In genomic region chr1:156657523-156657922, GRCm38 (mm10) we compare ENCODE assay signal across 13 mouse cellular contexts. TPM values are rescaled to one million over a fixed set of nuclear protein-coding genes. Genes with fewer than 3 reads are reported as not detected.
DNase-seq lines count a peak whose midpoint lies in the region; ATAC-seq and TF ChIP-seq lines count a peak whose summit lies in the region.
"Had no signal": no experiment of that assay in that cellular context is flagged by ENCODE, and none has a peak within 500 bp of the region (broad histone marks: within the 10 kb centered on the region; RNA-seq: fewer than 3 reads in every experiment).

No protein-coding gene starts in this region.

- no peak for ATAC-seq in forebrain, postnatal 0 days
- no peak for ATAC-seq in midbrain, postnatal 0 days (ENCODE audit: low FRiP score)
- no peak for ATAC-seq in midbrain, embryonic 14.5 days (ENCODE audit: low FRiP score, low TSS enrichment)
- ATAC-seq in liver, embryonic 13.5 days (ENCODE audit: low read depth): peak; percentile 71

- DNase-seq in forebrain, postnatal 0 days: no peak
- DNase-seq in forebrain, embryonic 10.5 days (ENCODE audit: extremely low spot score, low spot score): no peak
- DNase-seq in midbrain, postnatal 0 days (ENCODE audit: low spot score): no peak
- DNase-seq in midbrain, embryonic 14.5 days: no peak
- DNase-seq in liver, embryonic 13.5 days: no peak
- DNase-seq in heart, postnatal 4 days: no peak
- no peak for DNase-seq in thymus, postnatal 4 days
- DNase-seq in heart, postnatal 25 days (ENCODE audit: low spot score): no peak
- DNase-seq: cerebellum, adult 11-12 months; lung, postnatal 14 days; thymus, postnatal 14 days had no signal

- H3K9ac ChIP-seq in forebrain, postnatal 0 days: no peak overlapping the region
- no peak overlapping the region for H3K9ac ChIP-seq in midbrain, postnatal 0 days (replicated peaks; ENCODE audit: low read length, poor library complexity, severe bottlenecking)
- no peak overlapping the region for H3K9ac ChIP-seq in midbrain, embryonic 14.5 days (replicated peaks; ENCODE audit: low read length)
- H3K9ac ChIP-seq in liver, embryonic 13.5 days: no peak overlapping the region
- H3K9ac ChIP-seq: heart, embryonic 13.5 days; limb, embryonic 12.5 days had no signal

- H3K4me3 ChIP-seq in forebrain, postnatal 0 days (ENCODE audit: low read depth, low read length): no peak overlapping the region
- H3K4me3 ChIP-seq in forebrain, embryonic 10.5 days: no peak overlapping the region
- no peak overlapping the region for H3K4me3 ChIP-seq in midbrain, postnatal 0 days (ENCODE audit: low read depth, low read length)
- no peak overlapping the region for H3K4me3 ChIP-seq in midbrain, embryonic 14.5 days (replicated peaks; ENCODE audit: low read depth, low read length)
- H3K4me3 ChIP-seq in liver, embryonic 13.5 days (replicated peaks): no peak overlapping the region
- H3K4me3 ChIP-seq: heart, embryonic 13.5 days; limb, embryonic 12.5 days had no signal

- peak; percentile 18; the same call in 1 of the 2 replicates for TF ChIP-seq CTCF in forebrain, postnatal 0 days (IDR thresholded peaks at IDR 0.05; ENCODE audit: low read depth)
- peak; percentile 13; the same call in 1 of the 2 replicates for TF ChIP-seq CTCF in midbrain, postnatal 0 days (IDR thresholded peaks at IDR 0.05)

- H3K36me3 ChIP-seq in forebrain, postnatal 0 days (ENCODE audit: insufficient read depth): no peaks in the 10 kb centered on the region; the same call in 1 of the 2 replicates
- peaks cover 19% of the 10 kb centered on the region for H3K36me3 ChIP-seq in forebrain, embryonic 10.5 days (replicated peaks)
- 0 out of 2 replicates have a peak, but pooled peaks cover 3% of the 10 kb centered on the region for H3K36me3 ChIP-seq in midbrain, postnatal 0 days (ENCODE audit: insufficient read depth, low read length)
- H3K36me3 ChIP-seq in midbrain, embryonic 14.5 days (ENCODE audit: control insufficient read depth, insufficient read depth, low read length): 0 out of 2 replicates have a peak, but pooled peaks cover 12% of the 10 kb centered on the region
- H3K36me3 ChIP-seq in liver, embryonic 13.5 days: no peaks in the 10 kb centered on the region
- H3K36me3 ChIP-seq: limb, embryonic 12.5 days had no signal

- no peaks in the 10 kb centered on the region for H3K27me3 ChIP-seq in forebrain, postnatal 0 days (ENCODE audit: insufficient read depth, low read length)
- no peaks in the 10 kb centered on the region for H3K27me3 ChIP-seq in forebrain, embryonic 10.5 days (ENCODE audit: poor library complexity, severe bottlenecking)
- no peaks in the 10 kb centered on the region for H3K27me3 ChIP-seq in midbrain, postnatal 0 days (ENCODE audit: insufficient read depth, low read length)
- H3K27me3 ChIP-seq in midbrain, embryonic 14.5 days (ENCODE audit: control insufficient read depth, insufficient read depth, low read length): no peaks in the 10 kb centered on the region
- H3K27me3 ChIP-seq in liver, embryonic 13.5 days: no peaks in the 10 kb centered on the region
- H3K27me3 ChIP-seq: heart, embryonic 13.5 days; limb, embryonic 12.5 days had no signal

- H3K4me1 ChIP-seq in forebrain, postnatal 0 days (ENCODE audit: insufficient read depth): no peaks in the 10 kb centered on the region
- H3K4me1 ChIP-seq in forebrain, embryonic 10.5 days: peaks cover 7% of the 10 kb centered on the region
- H3K4me1 ChIP-seq in midbrain, postnatal 0 days (ENCODE audit: insufficient read depth, low read length): no peaks in the 10 kb centered on the region
- no peaks in the 10 kb centered on the region for H3K4me1 ChIP-seq in midbrain, embryonic 14.5 days (ENCODE audit: control insufficient read depth, insufficient read depth, low read length)
- H3K4me1 ChIP-seq in liver, embryonic 13.5 days (replicated peaks): peaks cover 9% of the 10 kb centered on the region; the same call in 1 of the 2 replicates

- H3K9me3 ChIP-seq in forebrain, postnatal 0 days (ENCODE audit: low read length): no peaks in the 10 kb centered on the region
- H3K9me3 ChIP-seq in forebrain, embryonic 10.5 days: no peaks in the 10 kb centered on the region
- H3K9me3 ChIP-seq in midbrain, postnatal 0 days (ENCODE audit: low read length): no peaks in the 10 kb centered on the region
- H3K9me3 ChIP-seq in midbrain, embryonic 14.5 days (ENCODE audit: control insufficient read depth, low read length): no peaks in the 10 kb centered on the region
- H3K9me3 ChIP-seq in liver, embryonic 13.5 days (replicated peaks): no peaks in the 10 kb centered on the region
- H3K9me3 ChIP-seq: heart, embryonic 13.5 days; limb, embryonic 12.5 days had no signal

- H3K27ac ChIP-seq in forebrain, postnatal 0 days (ENCODE audit: low read depth, low read length): no peak overlapping the region
- H3K27ac ChIP-seq in forebrain, embryonic 10.5 days: no peak overlapping the region
- H3K27ac ChIP-seq in midbrain, postnatal 0 days (ENCODE audit: low read depth, low read length): no peak overlapping the region
- no peak overlapping the region for H3K27ac ChIP-seq in midbrain, embryonic 14.5 days (replicated peaks; ENCODE audit: low read depth, low read length)
- no peak overlapping the region for H3K27ac ChIP-seq in liver, embryonic 13.5 days
- H3K27ac ChIP-seq: heart, embryonic 13.5 days had no signal

- intact Hi-C loops in heart, postnatal 25 days (cut with DNase I): no loop called here

- no peak overlapping the region for H3K4me2 ChIP-seq in forebrain, postnatal 0 days (ENCODE audit: low read depth)
- H3K4me2 ChIP-seq in midbrain, postnatal 0 days (ENCODE audit: low read depth, low read length, poor library complexity, severe bottlenecking): no peak overlapping the region
- no peak overlapping the region for H3K4me2 ChIP-seq in midbrain, embryonic 14.5 days (ENCODE audit: low read length)
- H3K4me2 ChIP-seq in liver, embryonic 13.5 days: no peak overlapping the region
- H3K4me2 ChIP-seq: heart, embryonic 13.5 days; limb, embryonic 12.5 days had no signal

- 89% methylated on average over 4 of the region's 4 CpGs for WGBS in forebrain, postnatal 0 days
- 87% methylated on average over 4 of the region's 4 CpGs for WGBS in forebrain, embryonic 10.5 days
- WGBS in midbrain, postnatal 0 days: 89% methylated on average over 4 of the region's 4 CpGs
- 84% methylated on average over 4 of the region's 4 CpGs for WGBS in midbrain, embryonic 14.5 days
- 67% methylated on average over 4 of the region's 4 CpGs for WGBS in liver, embryonic 13.5 days (ENCODE audit: insufficient replicate concordance)

RNA-seq across cellular contexts. Expression of gene Tor3a, which starts 16.6 kb away (rescaled TPM):
- 1.5 and 4.5 TPM in 2 replicates for total RNA-seq in forebrain, postnatal 0 days (2014; rRNA removed)
- 4.0 and 4.4 TPM in 2 replicates for polyA plus RNA-seq in forebrain, postnatal 0 days (2015; fragmentation: Nextera tagmentation; extraction: Ambion mirVana)
- polyA plus RNA-seq in forebrain, embryonic 10.5 days (2016; fragmentation: Nextera tagmentation; extraction: Ambion mirVana): 5.4 and 6.2 TPM in 2 replicates
- total RNA-seq in midbrain, postnatal 0 days (2014; rRNA removed): 2.6 and 3.3 TPM in 2 replicates
- polyA plus RNA-seq in midbrain, postnatal 0 days (2015; fragmentation: Nextera tagmentation; extraction: Ambion mirVana): 3.1 and 3.5 TPM in 2 replicates
- polyA plus RNA-seq in midbrain, embryonic 14.5 days (2014; fragmentation: Nextera tagmentation; extraction: Ambion mirVana): 1.6 and 4.6 TPM in 2 replicates
- 3.4 and 4.6 TPM in 2 replicates for polyA plus RNA-seq in liver, embryonic 13.5 days (2015; fragmentation: Nextera tagmentation; extraction: Ambion mirVana)
- 10 to 100 TPM; 10.1 to 12.9 TPM for total RNA-seq in heart, postnatal 4 days (2021)
- total RNA-seq in heart, postnatal 25 days (2021): 10 to 100 TPM in 1 of 2 experiments, 1 to 10 TPM in 1; 9.2 to 10.6 TPM
